Mouse (Mus musculus) gonadal fat pad, adult 2 months (tissue): ENCODE data around the gene Fubp3. TPM values are rescaled to one million over a fixed set of nuclear protein-coding genes. Genes with fewer than 3 reads are reported as not detected.

ENCODE experiments used
- DNase-seq: peaks from one replicate; pipeline ENCODE4 v3.0.0-alpha.2; 2012; ENCODE audit warnings: low read depth
- polyA plus RNA-seq: library from polyadenylated mRNA; depleted of rRNA; stranded (reverse); fragments of >200 nt; gene quantifications from 2 replicates; pipeline ENCODE4 v1.2.3, GENCODE M21; 2012

Fubp3 gene
- polyA plus RNA-seq, 1 experiment = 35.6 TPM

DNA sequence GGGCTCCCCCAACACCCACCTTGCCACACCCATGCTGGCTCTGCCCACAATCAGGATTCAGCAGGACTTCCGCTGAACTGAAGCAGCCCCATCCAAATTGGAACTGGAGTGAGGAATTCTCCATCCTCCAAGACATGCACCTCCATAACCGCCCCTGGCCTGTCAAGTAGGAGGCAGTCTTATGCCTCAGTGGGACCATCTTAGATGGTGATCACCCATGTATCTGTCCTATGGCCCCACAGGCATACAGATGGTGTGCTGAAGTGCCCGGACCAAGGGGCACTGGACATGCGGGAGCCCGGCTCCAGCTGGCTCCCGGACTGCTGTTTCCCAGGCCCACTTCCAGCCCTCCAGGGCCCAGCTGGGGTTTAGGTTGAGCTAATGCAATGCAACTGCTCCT lies 46.8 kb downstream of the Fubp3 start:
- no peak for DNase-seq

DNA sequence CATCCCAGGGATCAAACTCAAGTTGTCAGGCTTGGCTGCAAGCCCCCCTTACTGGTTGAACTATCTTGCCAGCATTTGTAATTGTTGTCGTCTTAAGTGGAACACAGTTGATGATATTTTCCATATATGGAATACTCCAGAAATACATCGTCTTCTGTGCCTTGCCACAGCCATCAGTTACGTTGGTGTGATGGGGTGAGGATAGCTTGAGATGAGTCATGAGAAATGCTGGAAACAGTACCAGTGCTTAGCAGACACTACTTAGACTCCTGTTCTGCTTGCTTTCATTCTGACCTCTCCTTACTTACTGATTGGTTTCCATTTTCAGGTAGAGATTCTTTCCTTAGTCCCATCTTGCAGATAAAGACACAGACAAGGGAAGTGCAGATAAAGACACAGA lies 61.1 kb downstream of the Fubp3 start:
- DNase-seq = no peak

DNA sequence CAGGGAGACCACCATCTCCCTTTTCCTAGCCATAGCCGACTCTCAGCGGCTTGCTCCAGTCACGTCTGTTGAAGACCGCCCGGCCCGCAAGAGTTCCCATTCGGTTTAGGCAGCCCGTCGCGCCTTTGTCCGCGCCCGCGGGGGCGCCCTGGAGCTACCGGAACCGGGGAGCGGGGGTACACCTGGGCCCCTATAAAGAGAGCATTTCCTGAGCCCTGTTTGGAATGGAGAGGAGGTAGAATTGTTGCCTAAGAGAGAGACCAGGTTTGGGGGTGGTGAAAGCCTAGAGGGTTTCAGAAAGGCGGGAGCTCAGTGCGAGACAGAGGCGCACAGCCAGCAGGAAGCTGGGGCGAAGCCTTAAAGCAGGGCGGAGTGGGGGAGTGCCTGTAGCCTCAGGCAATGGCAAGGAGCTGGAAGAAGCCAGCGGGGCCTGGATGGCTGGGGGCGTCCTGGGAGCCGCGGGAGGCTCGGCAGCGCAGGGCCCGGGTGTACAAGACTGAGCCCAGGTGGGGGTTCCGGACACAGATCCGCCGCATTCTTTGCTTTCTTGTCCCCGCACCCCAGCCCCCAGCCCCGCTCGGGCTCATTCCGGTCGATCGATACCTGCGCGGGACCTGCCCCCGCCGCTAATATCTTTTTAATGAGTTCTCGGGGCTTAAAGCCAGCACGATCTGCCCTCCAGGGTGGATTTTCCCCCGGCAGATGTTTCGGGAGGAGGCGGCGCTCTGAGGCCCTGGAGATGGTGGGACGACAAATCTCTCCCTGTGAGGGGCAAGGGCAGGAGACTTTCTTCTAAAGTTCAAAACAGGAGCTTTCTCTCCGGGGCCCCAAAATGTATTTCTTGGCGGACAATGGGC lies 63.1 kb downstream of the Fubp3 start:
- no peak for DNase-seq

- DNase-seq = no peak
Measured at GRCm38 (mm10) chr2:31636138-31636741, 63.8 kb downstream of the Fubp3 start.

GRCm38 (mm10) chr2:31636742-31637141 lies 64.3 kb downstream of the Fubp3 start:
- DNase-seq = no peak

DNA sequence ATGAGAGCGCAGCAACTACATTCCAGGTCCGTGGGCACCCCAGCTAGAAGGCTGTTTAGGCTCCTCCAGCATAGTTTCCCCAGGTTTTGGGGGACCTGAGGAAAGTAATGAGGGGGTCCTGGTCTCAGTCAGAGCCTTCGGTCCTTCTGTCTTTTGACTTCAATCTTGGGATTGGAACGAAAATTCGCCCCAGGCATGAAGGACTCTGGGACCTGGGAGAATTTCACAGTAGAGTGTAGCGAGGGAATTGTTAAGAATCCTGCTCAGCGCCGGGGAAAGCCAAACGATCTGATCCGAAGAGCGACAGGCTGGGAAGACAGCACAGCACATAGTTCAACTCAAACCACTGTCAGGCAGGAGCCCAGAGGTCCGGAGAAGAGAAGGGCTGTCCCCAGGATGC lies 64.9 kb downstream of the Fubp3 start:
- DNase-seq = no peak

- no peak for DNase-seq
Measured at GRCm38 (mm10) chr2:31637807-31638206, 65.4 kb downstream of the Fubp3 start.

DNA sequence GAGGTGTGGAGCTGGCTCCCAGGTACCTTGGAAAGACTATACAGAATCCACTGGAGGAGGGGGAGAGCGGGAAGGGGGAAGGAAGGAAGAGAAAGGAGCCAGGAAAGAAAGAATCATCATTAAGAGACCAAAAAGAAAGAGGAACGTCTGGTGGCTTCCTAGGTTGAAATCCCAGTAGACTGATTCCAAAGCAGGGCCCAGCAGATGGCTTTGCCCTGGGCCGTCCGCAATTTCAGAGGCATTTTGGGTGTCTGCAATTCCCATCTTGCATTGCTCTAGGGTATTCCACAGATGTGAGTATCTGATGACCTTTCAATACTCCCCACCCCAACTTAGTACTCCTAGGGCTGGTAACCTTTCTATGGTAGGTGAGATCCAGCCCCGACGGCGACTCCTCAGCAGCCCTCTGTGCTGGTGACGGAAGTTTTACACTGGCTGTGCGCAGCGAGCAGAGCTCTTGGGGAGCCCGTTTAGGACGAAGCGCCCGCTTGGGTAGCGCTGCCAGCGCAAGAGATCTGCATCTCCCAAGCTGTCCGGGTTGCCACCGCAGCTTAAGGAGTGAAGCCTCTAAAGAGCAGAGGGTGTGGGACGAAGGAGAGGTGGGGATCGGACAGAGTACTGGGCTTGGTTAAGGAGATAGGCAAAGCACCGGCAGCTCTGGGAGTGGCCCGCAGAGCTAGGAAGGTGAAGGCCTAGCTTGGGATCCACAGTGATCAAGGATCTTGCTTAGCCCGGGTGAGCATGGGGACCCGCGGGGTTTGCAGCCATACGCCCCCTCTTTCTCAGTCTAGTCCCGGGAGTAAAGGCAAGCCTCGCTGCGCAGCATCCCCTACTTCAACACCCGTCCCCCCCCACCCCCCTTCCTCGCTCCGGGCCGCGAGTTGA lies 66.4 kb downstream of the Fubp3 start:
- no peak for DNase-seq

DNA sequence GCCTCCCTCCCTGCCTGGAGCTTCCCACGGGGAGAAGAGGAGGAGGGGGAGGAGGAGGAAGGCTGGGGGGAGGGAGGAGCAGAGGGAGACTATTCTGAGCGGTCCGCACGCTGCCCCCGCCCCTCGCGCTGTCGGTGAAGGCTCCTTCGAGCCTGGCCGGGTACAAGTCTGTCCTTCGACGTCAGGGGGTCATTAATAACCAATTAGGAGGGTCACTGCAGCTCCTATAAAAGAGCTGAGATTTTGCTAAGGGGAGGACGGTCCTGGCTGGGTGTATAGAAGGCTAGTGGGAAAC lies 67.0 kb downstream of the Fubp3 start:
- no peak for DNase-seq

DNA sequence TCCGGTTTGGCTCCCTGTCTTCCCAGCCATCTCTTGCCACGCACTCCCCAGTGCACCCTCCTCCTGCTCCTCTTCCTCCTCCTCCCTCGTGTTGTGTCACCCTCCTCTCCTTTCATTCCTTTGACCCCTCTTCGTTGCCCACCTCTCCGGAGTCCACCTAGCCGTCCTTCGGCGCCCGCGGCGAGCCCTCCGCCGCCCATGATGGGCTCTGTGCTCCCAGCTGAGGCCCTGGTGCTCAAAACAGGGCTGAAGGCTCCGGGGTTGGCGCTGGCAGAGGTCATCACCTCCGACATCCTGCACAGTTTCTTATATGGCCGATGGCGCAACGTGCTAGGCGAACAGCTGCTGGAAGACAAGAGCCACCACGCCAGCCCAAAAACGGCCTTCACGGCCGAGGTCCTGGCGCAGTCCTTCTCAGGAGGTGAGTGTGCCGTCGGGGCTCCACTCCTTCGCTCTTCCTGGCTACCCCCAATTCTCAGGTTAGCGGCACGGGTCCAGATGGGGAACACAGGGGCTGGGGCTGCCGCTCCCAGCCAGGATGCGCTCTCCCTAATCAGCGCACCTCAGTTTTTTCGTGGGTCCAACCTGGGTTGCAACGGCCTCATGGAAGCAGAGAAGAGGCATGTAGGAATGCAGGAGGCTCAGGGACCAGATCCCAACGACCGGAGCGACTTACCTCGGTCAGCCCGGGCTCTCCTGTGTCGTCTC lies 67.6 kb downstream of the Fubp3 start, which contains the start of gene Prdm12:
TSS of gene Prdm12 (plus strand) at position 137 of the 708 bp plus-strand sequence.
- no peak for DNase-seq

DNA sequence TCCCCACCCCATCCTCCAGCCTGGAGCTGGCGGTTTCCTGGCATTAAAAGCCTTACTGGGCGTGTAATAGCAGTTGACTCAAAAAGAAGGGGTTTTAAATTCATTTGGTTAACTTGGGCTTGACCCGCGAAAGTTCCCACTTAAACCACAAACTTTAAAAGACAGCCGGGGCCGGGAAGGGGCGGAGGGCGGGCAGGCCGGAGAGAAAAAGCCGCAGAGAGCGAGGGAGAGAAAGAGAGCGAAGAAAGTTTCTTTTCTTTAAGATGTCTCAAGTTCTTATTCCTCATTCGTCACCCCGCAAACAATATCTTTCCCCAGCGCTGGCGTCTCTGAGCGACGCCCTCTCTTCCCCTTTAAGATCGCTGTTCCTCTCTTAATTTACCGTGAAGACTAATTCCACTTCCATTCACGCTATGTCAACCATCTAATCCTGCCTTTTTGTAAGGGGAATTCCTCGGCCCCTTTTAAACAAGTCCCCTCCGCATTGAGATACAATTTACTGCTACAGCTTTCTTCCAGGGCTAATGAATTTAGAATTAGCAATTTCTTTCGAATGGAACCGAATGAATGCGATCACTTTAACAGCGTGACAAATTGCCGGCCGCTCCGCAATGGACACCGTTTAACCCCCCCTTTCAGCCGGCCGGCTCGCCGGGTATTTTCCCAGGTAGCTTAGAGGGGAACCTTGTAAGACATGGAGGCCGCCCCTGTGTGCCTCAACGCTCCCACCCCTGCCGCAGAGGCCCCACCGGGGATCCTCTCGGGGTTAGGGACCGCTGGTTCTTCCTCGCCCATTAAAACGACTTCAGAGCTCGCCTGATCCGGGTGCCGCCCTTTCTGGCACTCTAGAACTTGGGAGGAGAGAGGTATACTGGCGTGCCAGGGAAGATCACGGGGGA lies 68.4 kb downstream of the Fubp3 start:
- DNase-seq = no peak

GRCm38 (mm10) chr2:31641508-31641830 lies 69.0 kb downstream of the Fubp3 start:
- DNase-seq = no peak

GRCm38 (mm10) chr2:31641929-31642328 lies 69.5 kb downstream of the Fubp3 start:
- no peak for DNase-seq

DNA sequence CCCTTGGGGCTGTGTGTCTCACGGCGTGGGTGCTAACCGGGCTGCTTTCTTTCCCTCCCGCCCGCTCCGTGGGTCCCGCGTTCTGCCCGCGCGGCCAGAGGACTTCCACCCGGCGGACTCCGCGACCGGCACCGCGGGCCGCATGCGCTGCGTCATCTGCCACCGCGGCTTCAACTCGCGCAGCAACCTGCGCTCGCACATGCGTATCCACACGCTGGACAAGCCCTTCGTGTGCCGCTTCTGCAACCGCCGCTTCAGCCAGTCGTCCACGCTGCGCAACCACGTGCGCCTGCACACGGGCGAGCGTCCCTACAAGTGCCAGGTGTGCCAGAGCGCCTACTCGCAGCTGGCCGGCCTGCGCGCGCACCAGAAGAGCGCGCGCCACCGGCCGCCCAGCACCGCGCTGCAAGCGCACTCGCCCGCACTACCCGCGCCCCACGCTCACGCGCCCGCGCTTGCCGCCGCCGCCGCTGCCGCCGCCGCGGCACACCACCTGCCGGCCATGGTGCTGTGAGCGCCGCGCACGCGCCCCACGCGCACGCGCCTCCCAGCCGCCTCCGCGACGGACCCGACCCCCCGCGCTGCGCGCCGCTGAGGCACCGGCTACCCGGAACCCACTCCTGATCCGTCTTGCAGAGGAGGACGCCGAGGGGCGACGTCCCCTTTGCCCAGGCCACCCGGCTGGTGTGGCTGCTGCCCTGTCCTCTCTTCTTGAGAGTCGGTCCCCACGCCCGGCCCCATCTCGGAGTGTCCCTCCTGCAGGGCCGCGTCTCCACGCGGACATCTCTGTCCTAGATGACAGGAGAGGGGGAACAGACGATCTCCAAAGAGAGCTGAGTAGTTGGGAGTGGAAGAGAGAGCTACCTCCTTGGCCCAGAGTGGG lies 81.8 kb downstream of the Fubp3 start:
- no peak for DNase-seq

GRCm38 (mm10) chr2:31654854-31655559 lies 82.6 kb downstream of the Fubp3 start:
- no peak for DNase-seq

DNA sequence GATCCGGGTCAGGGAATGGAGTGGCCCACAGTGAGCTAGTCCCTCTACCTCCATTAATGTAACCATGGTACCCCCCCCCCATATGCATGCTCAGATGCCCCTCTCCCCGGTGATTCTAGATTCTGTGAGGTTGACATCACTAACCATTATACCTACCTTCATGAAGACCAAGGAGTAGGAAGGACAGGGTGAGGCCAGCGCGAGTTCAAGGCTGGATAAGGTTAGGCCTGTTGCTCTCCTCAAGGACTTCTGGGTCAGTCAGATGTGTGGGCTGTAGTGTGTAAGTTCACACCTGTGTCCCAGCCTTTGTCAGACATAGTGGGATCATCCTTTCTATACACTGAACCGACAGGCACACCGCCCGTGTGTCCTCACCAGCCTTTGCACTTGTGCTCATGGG lies 83.9 kb downstream of the Fubp3 start:
- DNase-seq = no peak

GRCm38 (mm10) chr2:31662939-31663803 lies 90.7 kb downstream of the Fubp3 start:
- no peak for DNase-seq

DNA sequence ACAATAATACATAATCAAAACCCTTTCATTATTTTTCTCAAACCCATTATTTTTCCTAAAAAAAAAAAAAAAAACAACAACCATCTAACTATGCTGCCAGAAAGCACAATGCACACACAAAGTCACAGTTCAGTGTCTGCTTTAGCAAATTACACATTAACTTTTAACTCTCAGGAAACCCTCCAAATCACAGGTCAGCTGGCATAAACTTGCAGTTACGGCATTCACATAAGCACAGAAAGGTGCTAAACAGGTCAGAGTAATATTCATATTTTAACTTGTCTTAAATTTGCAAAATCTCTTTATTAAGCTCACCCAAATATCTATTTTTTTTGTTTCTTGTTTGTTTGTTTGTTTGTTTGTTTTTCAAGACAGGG lies 91.3 kb downstream of the Fubp3 start:
- DNase-seq = no peak
